Mouse (Mus musculus) limb, embryonic 11.5 days (tissue): ENCODE results near the gene Kidins220. TPM values are rescaled to one million over a fixed set of nuclear protein-coding genes. Genes with fewer than 3 reads are reported as not detected.
A peak's percentile ranks its signal among the peaks of the same experiment; 100 is the strongest.

ENCODE experiments used
- ATAC-seq: fragments of 200-750 bp; cut with Nextera tagmentation; 2 replicates; pipeline ENCODE4 v1.8.0; 2017; ENCODE audit warnings: low read depth; ENCODE audit not compliant: insufficient number of reproducible peaks, low FRiP score, low TSS enrichment
- DNase-seq: peaks from one replicate; pipeline ENCODE4 v3.0.0-alpha.2; 2015; ENCODE audit warnings: low spot score
- H3K27ac ChIP-seq: fragments of 300-500 bp; sonication (generic); replicated peaks from 2 replicates; pipeline ENCODE4 v1.5.1; 2014; ENCODE audit warnings: low read depth, mild to moderate bottlenecking, low read length
- H3K27me3 ChIP-seq: fragments of 300-500 bp; sonication (generic); 2 replicates; pipeline ENCODE4 v1.6.1; 2014; ENCODE audit warnings: mild to moderate bottlenecking, low read length, mixed read lengths; ENCODE audit not compliant: control insufficient read depth, insufficient read depth
- H3K36me3 ChIP-seq: fragments of 300-500 bp; sonication (generic); 2 replicates; pipeline ENCODE4 v1.6.1; 2014; ENCODE audit warnings: mild to moderate bottlenecking, low read length, moderate library complexity, mixed read lengths; ENCODE audit not compliant: control insufficient read depth, insufficient read depth
- H3K4me1 ChIP-seq: fragments of 300-500 bp; sonication (generic); 2 replicates; pipeline ENCODE4 v1.6.1; 2014; ENCODE audit warnings: low read length, mixed read lengths; ENCODE audit not compliant: control insufficient read depth, insufficient read depth
- H3K4me2 ChIP-seq: fragments of 300-500 bp; sonication (generic); 2 replicates; pipeline ENCODE4 v1.6.1; 2014; ENCODE audit warnings: low read depth, mild to moderate bottlenecking, moderate library complexity; ENCODE audit not compliant: severe bottlenecking
- H3K4me3 ChIP-seq: fragments of 300-500 bp; sonication (generic); 2 replicates; pipeline ENCODE4 v1.5.1; 2014; ENCODE audit warnings: low read depth, low read length
- H3K9ac ChIP-seq: fragments of 300-500 bp; sonication (generic); 2 replicates; pipeline ENCODE4 v1.6.1; 2014; ENCODE audit warnings: mild to moderate bottlenecking, low read length
- H3K9me3 ChIP-seq: fragments of 300-500 bp; sonication (generic); 2 replicates; pipeline ENCODE4 v1.6.1; 2016; ENCODE audit warnings: low read length; ENCODE audit not compliant: control insufficient read depth
- WGBS: fragments of 180-500 bp; shearing (Covaris S2); extraction: QIAGEN DNeasy Blood & Tissue Kit; methylation state at CpG from one replicate; pipeline ENCODE4 v1.1.7; 2014; 5-methylcytosine and 5-hydroxymethylcytosine counted together
- polyA plus RNA-seq: library from polyadenylated mRNA; unstranded; fragments of >200 nt; fragmentation: Nextera tagmentation; extraction: Ambion mirVana; gene quantifications from 2 replicates; pipeline ENCODE4 v1.2.1, GENCODE M21; 2014

The Kidins220 gene
- polyA plus RNA-seq, 1 experiment from 2014 or later: 14.7 TPM

DNA sequence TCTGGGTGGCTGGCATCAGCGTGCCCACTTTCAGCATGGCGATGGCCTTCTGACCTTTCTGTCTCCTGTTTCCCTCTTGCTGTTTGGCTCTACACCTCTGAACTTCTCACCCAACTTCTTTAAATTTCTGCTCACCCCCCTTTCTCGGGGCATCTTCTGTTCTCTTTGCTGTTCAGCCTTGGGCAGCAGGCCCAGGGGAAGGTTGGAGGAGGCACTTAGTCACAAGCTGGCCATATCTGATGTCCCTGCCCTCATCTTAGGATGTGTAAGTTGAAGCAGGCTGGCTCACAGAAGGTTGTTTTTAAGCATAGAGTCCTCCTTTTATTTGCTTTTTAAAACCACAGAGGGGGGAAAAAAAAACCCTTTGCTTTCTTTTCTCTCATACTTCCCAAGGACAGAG, 40.7 kb upstream of the Kidins220 start:
- ATAC-seq (no peak), DNase-seq (no peak)
- WGBS: 93% methylated on average over 3 of the region's 3 CpGs
- Histone ChIP-seq H3K27ac (no peak overlapping the region), H3K27me3 (no peaks in the 10 kb centered on the region), H3K9me3 (no peaks in the 10 kb centered on the region), H3K4me1 (no peaks in the 10 kb centered on the region), H3K4me3 (no peak overlapping the region), H3K36me3 (no peaks in the 10 kb centered on the region; the same call in 1 of the 2 replicates), H3K9ac (no peak overlapping the region), H3K4me2 (no peak overlapping the region)

DNA sequence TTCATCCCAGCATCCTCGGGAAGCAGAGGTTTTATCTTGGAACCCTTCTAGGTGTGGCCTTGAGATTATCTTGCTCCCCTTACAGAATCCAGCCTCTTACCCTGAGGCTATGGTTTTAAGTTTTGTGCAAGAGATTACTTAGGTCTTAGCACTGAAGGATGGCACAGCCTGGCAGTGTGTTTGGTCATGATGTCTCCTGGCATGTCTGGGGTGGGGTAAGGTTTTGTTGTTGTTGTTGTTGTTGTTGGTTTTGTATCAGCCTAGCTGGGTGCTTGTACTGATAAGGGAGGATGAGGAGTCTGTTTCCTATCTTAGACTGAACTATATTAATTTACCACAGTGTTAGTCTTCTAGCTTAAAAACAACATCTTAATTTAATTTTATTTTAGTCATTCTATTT, 38.4 kb upstream of the Kidins220 start:
- Histone ChIP-seq H3K4me1 (no peaks in the 10 kb centered on the region), H3K9ac (no peak overlapping the region), H3K4me3 (no peak overlapping the region), H3K36me3 (no peaks in the 10 kb centered on the region; the same call in 1 of the 2 replicates), H3K27ac (no peak overlapping the region), H3K9me3 (no peaks in the 10 kb centered on the region), H3K4me2 (no peak overlapping the region), H3K27me3 (no peaks in the 10 kb centered on the region)
- no peak for ATAC-seq
- 62% methylated on average over 1 of the region's 1 CpGs for WGBS
- DNase-seq: no peak

DNA sequence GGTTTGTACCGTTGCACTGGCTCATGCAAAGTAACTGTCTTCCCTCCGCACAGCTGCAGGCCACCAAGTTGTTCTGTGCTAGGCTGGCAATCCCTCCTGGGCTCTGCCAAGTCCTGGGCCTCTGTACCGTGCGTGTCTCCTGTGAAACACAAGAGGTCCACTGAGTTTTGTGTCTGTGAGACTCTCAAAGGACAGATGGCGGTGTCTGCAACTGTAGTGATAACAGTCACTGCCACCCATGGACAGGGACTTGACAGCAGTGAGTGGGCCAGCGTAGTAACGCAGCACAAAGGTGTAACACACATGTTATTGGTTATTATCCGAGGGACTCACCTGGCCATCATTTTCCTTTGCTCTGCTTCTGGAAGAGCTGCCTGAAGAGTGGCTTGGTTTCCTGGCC, 35.4 kb upstream of the Kidins220 start:
- Histone ChIP-seq H3K4me3 (no peak overlapping the region), H3K9me3 (no peaks in the 10 kb centered on the region), H3K4me1 (no peaks in the 10 kb centered on the region), H3K9ac (no peak overlapping the region), H3K36me3 (peaks cover 2% of the 10 kb centered on the region; the same call in 1 of the 2 replicates), H3K27me3 (no peaks in the 10 kb centered on the region; the same call in 1 of the 2 replicates), H3K27ac (no peak overlapping the region), H3K4me2 (no peak overlapping the region)
- DNase-seq (no peak), ATAC-seq (no peak)
- 88% methylated on average over 8 of the region's 8 CpGs for WGBS

DNA sequence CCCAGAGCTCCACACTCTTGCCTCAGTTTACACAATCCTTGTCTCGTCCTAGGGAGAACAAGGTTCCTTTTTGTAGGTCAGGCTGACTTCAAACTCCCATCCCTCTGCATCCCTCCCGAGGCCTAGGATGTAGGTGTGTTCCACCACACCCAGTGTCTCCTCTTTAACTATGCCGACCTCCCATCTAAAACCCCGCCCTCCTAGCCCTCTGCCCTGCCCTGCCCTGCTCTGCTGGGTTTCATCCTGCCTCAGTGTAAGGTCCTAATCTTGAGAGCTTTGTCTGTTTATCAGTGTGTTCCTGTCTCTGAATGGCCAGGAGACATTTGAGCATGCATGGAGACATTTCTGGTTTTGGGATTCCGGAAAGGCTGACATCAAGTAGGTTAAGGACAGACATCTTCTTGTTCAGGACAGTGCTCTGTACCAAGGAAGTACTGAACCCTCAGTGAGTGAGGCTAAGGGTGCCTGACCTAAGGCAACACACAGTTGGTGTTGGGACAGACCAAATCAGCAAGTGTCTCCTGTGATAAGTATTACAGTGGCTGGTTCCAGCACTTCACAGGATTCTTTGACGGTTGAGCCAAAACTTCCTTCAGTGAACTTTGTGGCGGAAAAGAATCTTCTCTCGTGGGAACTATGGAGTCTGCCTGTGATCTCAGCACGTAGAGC, 32.0 kb upstream of the Kidins220 start:
- H3K9ac ChIP-seq: no peak overlapping the region
- no peak overlapping the region for H3K4me3 ChIP-seq
- WGBS: 87% methylated on average over 9 of the region's 9 CpGs
- no peaks in the 10 kb centered on the region; the same call in 1 of the 2 replicates for H3K27me3 ChIP-seq
- DNase-seq (no peak), ATAC-seq (no peak)
- H3K27ac ChIP-seq: no peak overlapping the region
- no peaks in the 10 kb centered on the region for H3K9me3 ChIP-seq
- H3K36me3 ChIP-seq: peaks cover 2% of the 10 kb centered on the region; the same call in 1 of the 2 replicates
- no peaks in the 10 kb centered on the region for H3K4me1 ChIP-seq
- no peak overlapping the region for H3K4me2 ChIP-seq

DNA sequence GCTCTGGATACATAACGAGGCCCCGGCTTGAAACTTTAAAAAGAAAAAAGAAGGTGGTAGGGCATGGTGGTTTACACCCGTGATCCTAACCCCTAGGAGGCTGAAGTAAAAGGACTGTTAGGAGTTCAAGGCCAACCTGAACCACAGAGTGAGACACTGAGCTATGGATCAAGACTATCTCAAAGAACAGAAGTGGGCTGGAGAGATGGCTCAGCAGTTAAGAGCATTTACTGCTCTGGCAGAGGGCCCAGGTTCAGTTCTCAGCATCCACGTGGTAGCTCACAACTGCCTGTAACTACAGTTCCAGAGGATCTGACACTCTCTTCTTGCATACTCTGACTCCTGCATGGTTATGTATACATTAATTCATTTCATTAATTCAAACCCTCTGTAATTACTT, 31.3 kb upstream of the Kidins220 start:
- no peak overlapping the region for H3K4me3 ChIP-seq
- DNase-seq: no peak
- H3K4me1 ChIP-seq: no peaks in the 10 kb centered on the region
- no peak overlapping the region for H3K9ac ChIP-seq
- no peaks in the 10 kb centered on the region for H3K9me3 ChIP-seq
- H3K4me2 ChIP-seq: no peak overlapping the region
- ATAC-seq: no peak
- H3K27ac ChIP-seq: no peak overlapping the region
- H3K36me3 ChIP-seq: peaks cover 2% of the 10 kb centered on the region; the same call in 1 of the 2 replicates
- no peaks in the 10 kb centered on the region; the same call in 1 of the 2 replicates for H3K27me3 ChIP-seq
- WGBS: 89% methylated on average over 4 of the region's 4 CpGs

DNA sequence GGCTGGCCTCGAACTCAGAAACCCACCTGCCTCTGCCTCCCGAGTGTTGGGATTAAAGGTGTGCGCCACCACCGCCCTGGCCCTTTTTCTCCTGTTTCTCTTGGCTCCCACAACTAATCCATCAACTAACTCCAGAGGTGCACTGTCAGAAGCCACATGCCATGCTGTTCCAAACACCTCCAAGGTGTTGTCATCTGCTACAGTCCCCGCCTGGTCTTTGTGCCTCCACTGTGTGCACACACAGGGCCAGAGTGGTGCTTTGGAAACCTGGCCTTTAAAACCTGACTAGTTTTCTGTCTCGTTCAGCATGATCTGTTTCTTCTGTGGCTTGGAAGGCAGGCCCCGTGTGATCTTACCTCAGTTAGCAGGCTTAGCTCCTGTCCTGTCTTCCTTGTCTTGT, 30.1 kb upstream of the Kidins220 start:
- Histone ChIP-seq H3K9ac (no peak overlapping the region), H3K4me1 (no peaks in the 10 kb centered on the region), H3K4me2 (no peak overlapping the region), H3K9me3 (no peaks in the 10 kb centered on the region), H3K27me3 (no peaks in the 10 kb centered on the region; the same call in 1 of the 2 replicates), H3K27ac (no peak overlapping the region), H3K36me3 (peaks cover 2% of the 10 kb centered on the region; the same call in 1 of the 2 replicates), H3K4me3 (no peak overlapping the region)
- 93% methylated on average over 7 of the region's 7 CpGs for WGBS
- no peak for DNase-seq
- no peak for ATAC-seq

DNA sequence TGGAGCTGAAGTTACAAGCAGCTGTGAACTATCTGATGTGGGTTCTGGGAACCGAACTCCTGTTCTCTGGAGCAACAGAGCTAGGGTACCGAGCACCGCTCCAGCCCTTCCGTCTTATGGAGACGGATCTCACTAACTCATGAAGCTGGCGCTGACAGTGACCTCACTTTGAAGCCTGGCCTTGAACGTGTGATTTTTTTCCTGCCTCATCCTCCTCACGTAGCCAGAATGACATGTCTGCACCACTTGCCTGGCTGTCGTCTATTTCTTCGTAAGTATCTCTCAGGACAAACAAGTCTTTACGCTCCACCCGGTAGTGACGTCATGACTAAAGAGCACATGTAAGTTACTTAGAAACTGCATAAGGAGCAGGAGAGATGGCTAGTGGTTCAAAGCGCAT, 27.7 kb upstream of the Kidins220 start:
- Histone ChIP-seq H3K36me3 (peaks cover 5% of the 10 kb centered on the region; the same call in 1 of the 2 replicates), H3K9me3 (no peaks in the 10 kb centered on the region), H3K4me2 (no peak overlapping the region), H3K27ac (no peak overlapping the region), H3K27me3 (no peaks in the 10 kb centered on the region; the same call in 1 of the 2 replicates), H3K4me1 (no peaks in the 10 kb centered on the region), H3K9ac (no peak overlapping the region), H3K4me3 (no peak overlapping the region)
- 92% methylated on average over 14 of the region's 14 CpGs for WGBS
- no peak for ATAC-seq
- DNase-seq: no peak

DNA sequence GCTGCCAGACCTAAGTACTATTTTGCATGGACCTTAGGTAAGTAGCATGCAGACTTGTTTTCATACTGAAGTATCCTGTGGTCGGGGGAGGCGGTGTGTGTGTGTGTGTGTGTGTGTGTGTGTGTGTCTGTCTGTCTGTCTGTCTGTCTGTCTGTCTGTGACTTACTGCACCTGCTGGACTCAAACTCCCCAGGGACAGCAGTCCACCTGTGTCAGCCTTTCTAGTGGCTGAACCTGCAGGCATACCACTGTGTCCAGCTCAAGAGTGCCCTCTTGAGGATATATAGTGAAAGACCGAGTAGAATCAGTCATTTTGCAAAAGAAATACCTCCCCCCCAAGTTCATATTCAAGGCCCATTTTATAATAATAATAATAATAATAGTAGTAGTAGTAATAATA, 26.4 kb upstream of the Kidins220 start:
- DNase-seq (peak; percentile 45), ATAC-seq (no peak)
- H3K27ac ChIP-seq: no peak overlapping the region
- no peaks in the 10 kb centered on the region for H3K27me3 ChIP-seq
- no peak overlapping the region for H3K4me3 ChIP-seq
- no peaks in the 10 kb centered on the region for H3K9me3 ChIP-seq
- no peak overlapping the region for H3K4me2 ChIP-seq
- H3K9ac ChIP-seq: no peak overlapping the region
- WGBS: 63% methylated on average over 3 of the region's 3 CpGs
- H3K36me3 ChIP-seq: peaks cover 5% of the 10 kb centered on the region; the same call in 1 of the 2 replicates
- no peaks in the 10 kb centered on the region for H3K4me1 ChIP-seq
